Mouse (Mus musculus) spleen, adult 12 weeks (tissue): ENCODE results near the gene Ovol1.

ENCODE experiments used
- DNase-seq: peaks from one replicate; pipeline ENCODE4 v3.0.0; 2022; ENCODE audit warnings: low spot score

The Ovol1 gene

DNA sequence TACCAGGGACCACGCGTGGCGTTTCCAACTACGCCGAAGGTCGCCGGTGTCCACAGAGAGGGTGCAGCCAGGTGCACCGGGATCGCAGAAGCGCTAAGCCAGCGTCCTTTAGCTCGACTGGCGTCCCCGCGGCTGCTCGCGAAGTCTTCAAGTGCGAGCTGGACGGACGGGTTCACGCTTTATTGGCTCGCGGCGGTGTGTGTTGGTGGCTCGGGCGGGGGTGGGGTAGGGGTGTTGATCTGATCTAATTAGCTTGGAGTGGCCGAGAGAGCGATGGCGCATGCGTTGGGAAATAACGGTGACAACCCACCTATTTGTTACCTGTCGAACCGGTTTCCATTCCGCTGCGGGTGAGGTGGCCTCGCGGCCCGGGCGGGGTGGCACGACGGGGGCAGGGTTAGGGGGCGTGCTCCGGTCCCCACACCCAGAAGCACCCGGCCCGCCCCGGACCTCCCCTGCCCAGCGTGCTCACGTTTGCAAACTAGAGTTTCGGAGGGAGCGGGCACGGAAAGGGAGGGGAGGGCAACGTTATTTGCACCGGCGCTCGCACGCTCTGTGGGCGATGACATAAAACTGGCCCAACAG is at the start of gene Ovol1:
TSS of gene Ovol1 (minus strand) at position 190 of the 585 bp plus-strand sequence.
- DNase-seq, result no peak

DNA sequence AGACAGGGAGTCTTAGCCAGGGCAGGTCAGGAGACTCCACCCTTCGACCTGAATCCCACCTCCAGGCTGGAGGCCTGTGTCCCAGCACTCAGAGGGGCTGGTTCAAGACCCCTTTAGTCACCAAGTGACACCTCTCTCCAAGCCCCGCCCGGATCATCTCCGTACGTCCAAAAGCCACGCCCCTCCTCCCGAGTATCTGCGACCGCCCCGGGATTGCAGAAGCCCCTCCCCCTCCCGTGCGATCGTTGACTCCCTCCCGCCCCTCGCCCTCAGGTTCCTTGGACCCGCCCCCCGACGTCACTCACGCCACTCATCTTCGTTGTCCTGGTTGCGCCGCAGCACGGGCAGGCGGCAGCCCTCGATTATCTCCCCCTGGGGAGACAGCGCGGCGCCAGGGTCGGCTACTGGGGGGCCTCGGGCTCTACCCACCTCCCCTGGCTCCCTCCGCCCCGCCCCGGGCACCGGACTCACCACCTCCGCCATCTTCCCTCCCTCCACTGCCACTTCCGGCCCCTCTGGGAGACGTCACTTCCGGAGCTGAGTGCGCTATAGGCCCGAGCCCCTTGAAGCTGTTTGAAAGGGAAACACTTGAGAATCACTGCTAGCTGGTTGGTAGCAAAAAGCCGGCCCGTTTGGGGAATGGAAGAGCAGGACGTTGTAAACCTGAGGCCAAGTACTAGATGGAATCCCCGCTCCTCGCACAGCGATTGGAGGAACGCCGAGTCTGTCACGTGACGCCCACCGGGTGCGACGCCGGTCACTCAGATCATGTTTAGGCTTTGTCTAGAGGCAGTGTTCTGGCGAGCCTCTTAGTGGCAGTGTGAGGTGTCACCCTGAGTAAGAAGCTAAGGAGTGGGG is 49.3 kb upstream of the Ovol1 start, which contains the start of gene Kat5:
TSS of gene Kat5 (minus strand) at position 691 of the 858 bp plus-strand sequence.
- DNase-seq, result peak; percentile 92

DNA sequence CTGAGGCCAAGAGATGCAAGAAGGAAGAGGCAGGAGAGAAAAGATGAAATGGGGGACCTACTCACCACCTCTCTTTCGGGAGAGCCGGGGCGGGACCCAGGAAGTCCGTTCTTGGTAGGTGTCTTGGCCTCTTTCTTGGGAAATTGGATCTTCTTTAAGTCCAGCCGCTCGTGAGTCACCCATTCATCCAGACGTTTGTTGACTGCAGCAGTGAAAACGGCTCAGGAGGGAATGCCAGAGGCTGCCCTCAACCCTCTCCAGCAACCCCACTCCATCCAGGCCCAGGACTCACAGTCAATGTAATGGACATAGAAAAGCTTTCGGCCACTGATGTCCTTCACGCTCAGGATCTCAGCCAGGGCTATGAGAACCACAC is 48.7 kb upstream of the Ovol1 start:
- no peak for DNase-seq

DNA sequence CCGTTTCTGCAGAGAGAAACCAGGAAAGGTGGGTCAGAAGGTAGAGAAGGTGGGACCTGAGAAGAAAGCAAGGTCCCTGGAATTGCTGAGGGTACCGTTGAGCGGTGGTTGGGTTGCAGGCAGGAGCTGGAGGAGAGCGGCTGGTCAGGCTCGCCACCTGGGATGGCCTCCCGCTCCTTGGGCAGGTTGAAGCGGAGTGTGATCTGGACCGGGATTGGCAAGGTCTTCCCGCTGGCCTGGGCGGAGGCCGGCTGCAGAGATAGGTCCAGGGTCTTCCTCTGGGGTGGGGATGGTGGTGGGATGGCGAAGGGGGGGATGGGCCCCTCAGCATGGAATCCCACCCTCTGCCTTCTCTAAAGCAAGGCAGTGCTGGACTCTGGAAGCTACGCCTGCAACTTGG is 48.3 kb upstream of the Ovol1 start:
- no peak for DNase-seq

DNA sequence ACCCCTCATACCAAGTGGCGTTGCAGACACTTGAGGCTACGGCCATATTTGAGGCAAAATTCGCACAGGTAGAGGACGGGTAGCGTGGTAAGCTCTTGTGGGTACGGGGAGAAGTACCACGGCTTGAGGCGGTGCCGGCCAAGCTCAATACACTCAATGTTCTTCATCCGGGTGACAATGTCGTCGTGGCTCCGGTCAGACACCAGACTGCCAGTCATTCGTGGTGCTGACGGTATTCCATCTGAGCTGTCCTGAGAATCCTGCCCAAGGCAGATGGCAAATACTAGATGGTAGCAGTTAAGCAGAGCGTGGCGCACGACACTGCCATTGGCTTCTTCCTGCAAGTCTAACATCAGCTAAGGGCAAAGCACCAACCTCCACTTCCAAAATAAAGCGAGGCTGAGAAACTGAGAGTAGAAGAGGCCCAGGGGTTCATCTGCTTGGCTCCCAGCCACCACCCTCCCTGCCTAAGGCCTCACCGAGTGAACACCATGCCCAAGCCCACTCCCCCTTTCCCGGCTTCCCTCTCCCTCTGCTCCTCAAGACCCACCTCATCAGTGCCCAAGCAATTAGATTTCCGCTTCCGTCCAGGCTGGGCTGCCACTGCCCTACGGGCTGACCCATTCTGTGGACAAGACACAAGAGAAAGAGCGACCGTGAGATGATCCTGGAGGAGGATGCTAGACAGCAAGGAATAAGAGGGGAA is 47.4 kb upstream of the Ovol1 start:
- DNase-seq, result no peak

DNA sequence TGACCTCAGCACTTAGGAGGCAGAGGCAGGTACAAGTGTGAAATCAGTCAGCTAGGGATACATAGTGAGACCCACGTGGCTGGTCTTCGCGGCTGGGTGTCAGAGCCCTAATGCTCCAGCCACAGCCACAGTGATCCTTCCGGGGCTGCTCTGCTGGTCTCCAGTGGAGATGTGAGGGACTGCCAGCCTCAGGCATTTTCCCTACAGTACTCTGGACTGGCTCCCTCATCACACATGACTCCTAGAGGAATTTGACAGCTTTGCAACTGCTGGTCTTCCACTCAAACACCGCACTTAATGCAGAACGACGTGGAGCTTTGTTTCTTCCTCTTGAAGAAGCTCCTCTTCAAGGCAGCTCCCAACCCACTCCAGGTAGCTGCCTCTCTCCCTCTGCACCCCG is 45.8 kb upstream of the Ovol1 start:
- DNase-seq, result no peak

DNA sequence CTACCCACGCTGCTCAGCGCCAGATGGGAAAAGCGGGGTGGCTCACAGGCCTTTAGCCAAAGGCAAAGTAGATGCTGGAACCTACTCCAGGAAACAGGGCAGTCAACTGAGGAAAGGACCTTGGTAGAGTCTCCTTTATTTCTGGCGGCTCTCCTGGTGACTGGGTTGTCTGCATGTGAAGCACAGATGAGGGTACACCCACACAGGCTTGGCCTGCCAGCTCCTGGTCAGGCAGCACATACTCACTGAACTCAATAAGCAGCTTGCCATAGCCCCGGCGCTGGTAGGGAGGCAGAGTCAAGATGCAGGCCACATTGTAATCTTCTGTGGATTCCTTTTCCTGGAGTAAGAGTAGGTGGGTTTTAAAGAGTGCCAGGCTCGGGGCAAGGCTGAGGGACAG is 44.7 kb upstream of the Ovol1 start:
- no peak for DNase-seq

DNA sequence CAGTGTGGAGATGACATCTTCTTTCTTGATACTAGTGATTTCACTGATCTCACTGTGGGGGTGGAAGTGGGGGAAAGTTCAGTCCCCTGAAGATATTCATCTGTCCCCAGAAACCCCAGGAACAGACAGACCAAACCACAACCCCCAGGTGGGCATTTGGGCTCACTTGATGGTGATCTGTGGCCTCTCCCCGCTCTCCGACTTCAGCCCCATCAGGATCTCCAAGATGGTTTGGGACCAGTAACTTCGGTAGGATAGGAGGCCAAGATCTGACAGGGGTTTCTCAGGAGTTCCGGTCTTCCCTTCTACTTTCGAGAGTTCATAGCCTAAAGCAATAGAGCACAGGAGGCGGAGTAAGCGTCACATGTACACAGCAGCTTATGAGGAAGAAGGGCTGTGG is 43.2 kb upstream of the Ovol1 start:
- DNase-seq, result no peak

DNA sequence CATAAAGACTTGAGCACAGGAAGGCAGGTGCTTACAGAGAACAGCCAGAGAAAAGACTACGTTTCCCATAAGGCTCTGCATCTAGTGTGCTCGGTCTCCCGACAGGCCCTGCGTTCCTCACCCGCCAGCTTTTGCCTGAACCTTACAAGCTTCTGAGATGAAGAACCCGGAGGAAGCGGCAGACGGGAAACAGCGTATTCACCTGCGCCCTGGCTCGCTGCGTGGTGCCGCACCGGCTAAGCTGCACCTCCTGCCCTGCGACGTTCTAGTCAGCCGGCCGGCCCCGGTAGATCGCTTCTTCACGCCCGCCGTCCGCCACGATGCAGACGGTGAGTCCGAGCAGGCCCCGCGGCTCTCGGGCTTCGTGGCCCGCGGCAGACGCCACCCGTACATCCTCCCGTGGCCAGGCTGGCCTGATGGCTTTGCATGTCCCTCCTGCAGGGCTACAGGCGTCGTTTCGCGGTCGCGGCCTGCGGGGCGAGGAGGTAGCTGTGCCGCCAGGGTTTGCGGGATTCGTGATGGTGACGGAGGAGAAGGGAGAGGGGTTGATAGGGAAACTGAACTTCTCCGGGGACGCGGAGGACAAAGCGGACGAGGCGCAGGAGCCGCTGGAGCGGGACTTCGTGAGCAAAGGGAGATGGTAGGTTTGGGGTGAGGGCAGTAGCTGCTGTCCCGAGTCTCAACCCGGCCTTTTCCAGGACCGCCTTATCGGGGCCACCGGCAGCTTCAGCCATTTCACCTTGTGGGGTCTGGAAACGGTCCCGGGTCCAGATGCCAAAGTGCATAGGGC is 41.5 kb upstream of the Ovol1 start, which contains the start of gene Rnaseh2c:
TSS of gene Rnaseh2c (plus strand) at position 122 of the 790 bp plus-strand sequence.
- peak; percentile 65 for DNase-seq

DNA sequence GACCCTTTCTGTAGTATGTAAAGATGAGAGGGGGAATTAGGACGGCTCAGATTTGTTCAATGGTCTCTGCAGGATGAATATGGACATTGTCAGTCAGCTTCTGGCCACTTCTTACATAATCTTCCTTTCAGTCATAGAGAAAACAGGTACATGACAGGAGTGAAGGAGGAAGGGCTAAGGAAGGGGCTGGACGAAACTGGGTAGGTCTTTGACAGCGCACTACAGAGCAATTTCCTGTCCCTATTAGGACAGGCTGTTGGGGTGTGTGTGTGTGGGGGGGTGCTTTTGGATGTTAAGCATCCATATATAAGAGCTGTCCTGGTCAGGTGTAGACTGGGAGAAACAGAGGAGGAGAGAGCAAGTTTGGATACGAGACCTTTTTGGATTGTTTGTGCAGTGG is 38.8 kb upstream of the Ovol1 start:
- DNase-seq, result no peak

DNA sequence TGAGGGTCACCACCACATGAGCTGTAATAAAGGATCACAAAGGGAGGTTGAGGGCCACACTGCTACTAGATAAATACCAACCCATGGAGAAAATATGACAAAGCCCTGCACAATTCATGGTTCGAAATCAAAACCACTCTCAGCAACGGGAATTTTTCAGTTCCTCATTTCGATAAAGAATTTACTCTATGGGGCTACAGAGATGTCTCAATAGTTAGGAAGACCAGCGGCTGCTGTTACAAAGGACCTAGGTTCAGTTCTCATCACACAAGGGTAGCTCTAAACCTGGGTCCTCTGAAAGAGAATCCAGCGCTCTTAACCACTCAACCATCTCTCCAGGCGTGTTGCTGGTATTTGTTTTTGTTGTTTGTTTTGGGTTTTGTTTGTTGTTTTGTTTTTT is 31.4 kb upstream of the Ovol1 start:
- no peak for DNase-seq

DNA sequence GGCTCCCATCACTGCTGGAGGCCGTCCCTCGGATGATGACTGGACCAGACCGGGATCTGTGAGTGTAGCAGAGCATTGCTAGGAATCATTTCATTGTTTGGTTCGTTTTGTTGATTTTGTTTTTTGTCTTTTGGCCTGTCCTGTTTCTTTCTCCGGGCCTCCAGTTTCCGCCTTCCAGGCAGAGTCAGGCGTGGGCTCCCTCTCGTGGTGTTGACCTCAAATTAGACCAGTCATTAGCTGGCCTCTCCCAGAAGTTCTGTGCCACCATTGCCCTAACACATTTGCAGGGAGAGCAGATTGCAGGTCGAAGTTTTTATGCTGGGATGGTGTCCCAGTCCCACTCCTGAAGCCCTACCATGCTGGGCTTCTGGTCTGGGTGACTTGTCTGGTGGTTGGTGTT is 28.7 kb upstream of the Ovol1 start:
- no peak for DNase-seq

DNA sequence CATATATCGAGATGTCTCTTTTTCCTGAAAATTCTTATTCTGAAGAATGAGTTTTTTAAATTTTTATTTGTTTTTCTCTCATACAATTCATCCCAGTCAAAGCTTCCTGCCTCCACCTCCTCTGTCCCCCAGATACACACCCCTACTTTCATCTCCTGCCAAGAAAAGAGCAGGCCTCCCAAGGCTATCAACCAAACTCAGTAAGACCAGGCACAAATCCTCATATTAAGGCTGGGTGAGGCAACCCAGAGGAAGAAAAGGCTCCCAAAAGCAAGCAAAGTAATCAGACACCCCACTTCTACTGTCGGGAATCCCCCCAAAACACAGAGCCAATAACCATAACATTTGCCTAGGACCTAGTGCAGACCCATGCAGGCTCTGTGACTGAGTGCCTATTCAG is 21.5 kb upstream of the Ovol1 start:
- DNase-seq, result no peak

DNA sequence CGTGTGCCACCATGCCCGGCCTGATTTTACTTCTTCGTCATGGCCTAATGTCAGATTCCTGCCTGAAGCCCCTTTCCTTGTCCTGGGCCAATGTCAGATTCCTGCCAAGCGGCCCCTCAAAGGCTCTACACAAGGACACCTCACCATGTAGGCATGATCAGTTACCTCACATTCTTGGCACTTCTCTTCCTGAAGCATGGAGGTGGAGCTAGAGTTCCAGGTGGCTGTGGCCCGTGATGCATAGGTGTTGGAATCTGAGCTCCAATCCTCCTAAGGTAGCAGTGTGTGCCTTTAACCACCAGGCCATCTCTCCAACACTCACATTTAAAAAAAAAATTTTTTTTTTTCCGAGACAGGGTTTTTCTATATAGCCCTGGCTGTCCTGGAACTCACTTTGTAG is 20.3 kb upstream of the Ovol1 start:
- no peak for DNase-seq

DNA sequence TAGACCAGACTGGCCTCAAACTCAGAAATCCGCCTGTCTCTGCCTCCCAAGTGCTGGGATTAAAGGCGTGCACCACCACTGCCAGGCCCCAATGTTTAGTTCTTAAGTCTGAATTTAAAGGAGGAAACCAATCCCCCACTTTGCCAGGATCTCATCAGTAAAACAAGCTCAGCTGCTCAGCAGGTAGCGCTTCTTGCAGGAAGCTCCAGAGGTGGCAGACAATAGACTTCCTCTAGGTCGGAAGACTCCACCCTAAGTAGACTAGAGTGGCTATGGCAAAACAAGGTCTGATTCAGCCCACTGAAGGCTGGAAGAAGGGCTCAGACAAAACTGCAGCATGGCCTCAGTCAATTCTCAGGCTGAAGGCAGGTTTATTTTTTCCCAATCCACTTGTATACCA is 19.5 kb upstream of the Ovol1 start:
- no peak for DNase-seq

DNA sequence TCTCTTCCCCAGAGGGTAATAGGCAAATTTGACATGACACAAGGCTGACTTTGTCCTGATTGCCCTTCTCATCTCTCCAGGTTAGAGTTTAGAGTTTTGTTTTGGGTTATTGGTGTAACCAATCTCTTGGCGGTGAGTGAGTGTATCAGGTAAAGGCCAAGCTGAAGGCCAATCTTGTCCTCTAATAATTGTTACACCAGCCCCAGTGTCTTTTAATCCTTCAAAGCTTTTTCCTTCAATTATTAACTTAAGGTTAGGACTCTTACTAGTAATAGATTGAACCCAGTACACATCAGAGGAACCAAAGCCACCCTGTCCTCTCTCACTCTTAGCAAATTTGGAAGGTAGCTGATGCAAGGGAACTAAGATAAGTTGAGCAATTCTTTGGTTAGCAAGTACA is 14.9 kb upstream of the Ovol1 start:
- no peak for DNase-seq

DNA sequence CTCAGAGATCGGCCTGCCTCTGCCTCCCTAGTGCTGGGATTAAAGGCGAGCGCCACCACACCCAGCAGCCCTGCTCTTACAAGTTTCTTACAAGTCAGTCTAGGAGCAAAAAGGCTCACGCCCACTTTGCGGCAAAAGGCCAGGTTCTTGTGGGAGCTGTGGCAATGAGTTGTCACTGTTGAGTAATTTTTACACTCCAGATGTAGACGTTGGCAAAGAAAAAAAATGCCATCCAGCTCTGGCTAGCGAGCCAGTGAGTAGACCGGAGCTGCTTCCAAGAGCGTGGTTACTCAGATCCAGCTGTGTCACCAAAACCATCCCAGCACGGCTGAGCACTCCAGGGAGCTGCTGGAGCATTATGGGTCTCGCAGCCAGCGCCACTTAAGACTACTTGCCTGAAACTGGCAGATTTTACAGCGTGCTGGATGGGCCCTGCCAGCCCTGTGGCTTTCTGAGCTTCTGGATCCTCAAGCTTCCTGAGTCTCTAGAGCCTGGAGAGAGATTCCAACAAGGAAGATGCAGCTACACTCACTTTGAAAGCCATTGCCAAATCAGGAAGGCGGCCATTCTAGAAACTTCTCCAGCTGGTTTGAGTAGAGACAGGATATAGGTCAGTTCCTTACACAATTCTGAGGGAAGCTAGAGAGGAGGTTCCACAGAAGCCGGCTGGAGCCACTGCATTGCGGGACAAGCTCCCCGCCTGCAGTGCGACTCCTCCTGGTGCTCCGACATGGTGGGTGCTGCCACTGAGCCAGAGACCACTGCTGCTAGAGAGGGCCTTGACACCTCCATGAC is 12.1 kb upstream of the Ovol1 start:
- DNase-seq, result no peak

DNA sequence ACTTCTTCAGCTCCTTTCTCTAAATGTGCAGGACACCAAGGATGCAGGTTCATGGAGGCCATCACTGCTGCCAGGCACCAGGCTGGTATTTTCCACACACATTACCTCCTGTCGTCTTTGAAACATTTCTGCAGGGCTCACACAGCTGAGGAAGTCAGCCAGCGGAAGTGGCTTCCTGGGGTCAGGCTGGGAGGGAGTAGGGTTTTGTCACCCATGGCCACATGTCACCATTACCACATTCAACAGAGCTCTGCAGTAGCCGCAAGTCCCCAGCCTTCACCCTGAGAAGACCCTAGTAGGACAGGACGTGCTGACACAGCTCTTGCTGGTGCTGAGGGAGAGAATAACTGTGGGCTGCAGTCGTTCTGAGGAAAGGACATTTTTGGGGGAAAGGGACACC is 11.4 kb upstream of the Ovol1 start:
- no peak for DNase-seq

DNA sequence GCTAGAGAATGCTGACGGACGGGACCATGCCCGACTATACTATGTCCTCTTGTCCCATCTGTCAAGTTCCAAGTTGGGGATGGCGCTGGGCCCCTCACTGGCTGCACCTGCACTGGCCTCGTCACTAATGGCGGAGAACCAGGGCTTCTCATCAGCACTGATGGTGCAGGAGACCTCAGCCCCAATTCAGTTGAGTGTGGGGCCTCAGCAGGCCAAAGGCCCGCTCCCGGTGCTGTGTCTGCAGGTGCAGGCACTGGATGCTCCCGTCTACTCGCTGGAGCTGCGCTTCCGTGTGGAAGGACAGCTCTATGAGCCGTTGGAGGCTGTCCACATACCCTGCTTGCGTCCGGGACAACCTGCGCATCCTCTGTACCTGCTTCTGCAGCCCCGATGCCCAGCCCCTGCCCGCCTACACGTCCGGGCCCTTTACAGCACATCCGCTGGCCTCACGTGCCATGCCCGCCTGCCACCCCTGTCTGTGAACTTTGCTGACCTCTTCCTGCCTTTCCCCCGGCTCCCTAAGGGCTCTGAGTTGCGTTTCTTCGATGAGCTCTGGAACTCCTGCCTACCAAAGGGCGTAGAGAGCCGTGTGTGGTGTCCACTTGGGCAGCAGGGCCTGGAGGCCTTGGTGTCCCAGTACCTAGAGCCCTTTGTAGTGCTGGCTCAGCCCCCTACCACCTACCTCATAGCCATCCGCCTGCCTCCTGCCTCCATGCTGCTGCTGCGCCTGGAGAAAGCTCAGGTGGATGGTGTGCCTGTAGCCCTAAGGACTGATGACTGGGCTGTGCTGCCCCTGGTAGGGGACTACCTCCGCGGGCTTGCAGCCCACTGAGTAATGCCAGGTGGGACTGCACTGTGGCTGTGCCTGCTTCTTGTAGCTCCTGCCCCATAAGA is 10.2 kb upstream of the Ovol1 start:
- DNase-seq, result no peak

DNA sequence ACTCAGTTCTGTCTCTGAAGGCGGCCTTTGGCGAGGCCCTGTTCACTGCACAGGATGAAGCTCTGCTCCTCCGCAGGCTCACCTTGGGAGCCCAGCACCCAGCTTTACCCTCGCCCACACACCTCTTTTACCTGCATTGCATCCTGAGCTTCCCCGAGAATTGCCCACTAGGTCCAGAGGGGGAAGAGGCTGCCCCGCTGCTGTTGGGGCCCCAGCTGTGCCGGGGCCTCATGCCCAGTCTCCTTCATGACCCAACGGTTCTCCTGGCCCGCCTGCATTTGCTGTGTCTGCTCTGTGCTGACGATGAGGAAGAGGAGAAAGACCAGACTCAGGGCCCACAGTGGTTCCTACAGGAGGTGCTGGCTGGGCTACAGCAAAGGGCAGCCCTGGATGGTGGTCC is 9.1 kb upstream of the Ovol1 start:
- no peak for DNase-seq
